Mouse (Mus musculus): Measurements from ENCODE around the gene Ccne1. TPM values are rescaled to one million over a fixed set of nuclear protein-coding genes. Genes with fewer than 3 reads are reported as not detected.

Gene Ccne1
- polyA plus RNA-seq (2016; fragmentation: Nextera tagmentation; extraction: Ambion mirVana) = 40.9 and 41.2 TPM in 2 replicates

GRCm38 (mm10) chr7:38107371-38108259, at the start of gene Ccne1:
TSS of gene Ccne1 (minus strand) at chr7:38107534.
- under 1% methylated on average over 91 of the region's 102 CpGs for WGBS
- peak; percentile 91 for ATAC-seq (ENCODE audit: low FRiP score, low read depth)
- peak within 1 kb of the TSS; percentile 83 for H3K4me3 ChIP-seq
- peaks cover 5% of the 10 kb centered on the region for H3K36me3 ChIP-seq
- peaks cover 19% of the 10 kb centered on the region for H3K4me1 ChIP-seq
- peak within 1 kb of the TSS; percentile 96 for H3K4me2 ChIP-seq (replicated peaks)
- no peaks in the 10 kb centered on the region for H3K9me3 ChIP-seq
- H3K9ac ChIP-seq = peak within 1 kb of the TSS; percentile 78
- H3K27me3 ChIP-seq (replicated peaks) = no peaks in the 10 kb centered on the region
- no peak within 1 kb of the TSS; the same call in 1 of the 2 replicates for H3K27ac ChIP-seq

- 90% methylated on average over 5 of the region's 5 CpGs for WGBS
- no peak overlapping the region for H3K4me2 ChIP-seq (replicated peaks)
- H3K9me3 ChIP-seq = no peaks in the 10 kb centered on the region
- H3K27ac ChIP-seq = no peak overlapping the region
- H3K36me3 ChIP-seq = no peaks in the 10 kb centered on the region
- no peak overlapping the region for H3K9ac ChIP-seq
- no peaks in the 10 kb centered on the region for H3K4me1 ChIP-seq
- no peak overlapping the region for H3K4me3 ChIP-seq
- H3K27me3 ChIP-seq (replicated peaks) = no peaks in the 10 kb centered on the region
- no peak for ATAC-seq (ENCODE audit: low FRiP score, low read depth)
Observed at GRCm38 (mm10) chr7:38155829-38156228, 48.5 kb upstream of the Ccne1 start.

- Histone ChIP-seq H3K27me3 (replicated peaks) (no peaks in the 10 kb centered on the region), H3K4me1 (no peaks in the 10 kb centered on the region), H3K4me3 (no peak overlapping the region)
Observed at GRCm38 (mm10) chr7:38152571-38152970, 45.2 kb upstream of the Ccne1 start.

GRCm38 (mm10) chr7:38151706-38152312, 44.5 kb upstream of the Ccne1 start:
- no peak for ATAC-seq (ENCODE audit: low FRiP score, low read depth)
- H3K27me3 ChIP-seq (replicated peaks) = no peaks in the 10 kb centered on the region
- 71% methylated on average over 13 of the region's 14 CpGs for WGBS

More at GRCm38 (mm10) chr7:38152571-38152970, 45.2 kb upstream of the Ccne1 start:
- Histone ChIP-seq H3K9me3 (peaks cover 2% of the 10 kb centered on the region; the same call in 1 of the 2 replicates), H3K4me2 (replicated peaks) (no peak overlapping the region), H3K27ac (no peak overlapping the region), H3K36me3 (no peaks in the 10 kb centered on the region), H3K9ac (no peak overlapping the region)
- ATAC-seq (ENCODE audit: low FRiP score, low read depth) = no peak
- 81% methylated on average over 3 of the region's 3 CpGs for WGBS

GRCm38 (mm10) chr7:38147477-38147876, 40.1 kb upstream of the Ccne1 start:
- no peak overlapping the region for H3K4me3 ChIP-seq
- no peaks in the 10 kb centered on the region for H3K27me3 ChIP-seq (replicated peaks)
- H3K9ac ChIP-seq = no peak overlapping the region
- H3K4me2 ChIP-seq (replicated peaks) = no peak overlapping the region
- H3K4me1 ChIP-seq = no peaks in the 10 kb centered on the region
- no peak overlapping the region for H3K27ac ChIP-seq
- H3K9me3 ChIP-seq = peaks cover 9% of the 10 kb centered on the region; the same call in 1 of the 2 replicates
- 91% methylated on average over 6 of the region's 6 CpGs for WGBS
- no peaks in the 10 kb centered on the region for H3K36me3 ChIP-seq
- no peak for ATAC-seq (ENCODE audit: low FRiP score, low read depth)

More at GRCm38 (mm10) chr7:38151706-38152312, 44.5 kb upstream of the Ccne1 start:
- Histone ChIP-seq H3K4me2 (replicated peaks) (no peak overlapping the region), H3K27ac (no peak overlapping the region), H3K9ac (no peak overlapping the region), H3K4me1 (no peaks in the 10 kb centered on the region), H3K9me3 (peaks cover 9% of the 10 kb centered on the region; the same call in 1 of the 2 replicates), H3K4me3 (no peak overlapping the region), H3K36me3 (no peaks in the 10 kb centered on the region)

GRCm38 (mm10) chr7:38141747-38142545, 34.6 kb upstream of the Ccne1 start:
- WGBS = 67% methylated on average over 13 of the region's 13 CpGs
- Histone ChIP-seq H3K36me3 (no peaks in the 10 kb centered on the region), H3K4me3 (no peak overlapping the region), H3K9ac (no peak overlapping the region), H3K27me3 (replicated peaks) (no peaks in the 10 kb centered on the region), H3K9me3 (peaks cover 1% of the 10 kb centered on the region; the same call in 1 of the 2 replicates), H3K4me1 (no peaks in the 10 kb centered on the region), H3K27ac (no peak overlapping the region), H3K4me2 (replicated peaks) (no peak overlapping the region)
- no peak for ATAC-seq (ENCODE audit: low FRiP score, low read depth)

- no peak overlapping the region for H3K4me2 ChIP-seq (replicated peaks)
- H3K4me3 ChIP-seq = no peak overlapping the region
- WGBS = 63% methylated on average over 9 of the region's 9 CpGs
- no peak overlapping the region for H3K27ac ChIP-seq
- ATAC-seq (ENCODE audit: low FRiP score, low read depth) = no peak
- no peaks in the 10 kb centered on the region for H3K4me1 ChIP-seq
- H3K9me3 ChIP-seq = no peaks in the 10 kb centered on the region
- H3K27me3 ChIP-seq (replicated peaks) = no peaks in the 10 kb centered on the region
- no peaks in the 10 kb centered on the region for H3K36me3 ChIP-seq
- no peak overlapping the region for H3K9ac ChIP-seq
Observed at GRCm38 (mm10) chr7:38140324-38140723, 33.0 kb upstream of the Ccne1 start.

GRCm38 (mm10) chr7:38134471-38134870, 27.1 kb upstream of the Ccne1 start:
- WGBS = 90% methylated on average over 5 of the region's 5 CpGs
- no peaks in the 10 kb centered on the region for H3K36me3 ChIP-seq
- no peaks in the 10 kb centered on the region for H3K9me3 ChIP-seq
- H3K27ac ChIP-seq = no peak overlapping the region
- H3K4me2 ChIP-seq (replicated peaks) = no peak overlapping the region
- H3K9ac ChIP-seq = no peak overlapping the region
- H3K27me3 ChIP-seq (replicated peaks) = no peaks in the 10 kb centered on the region
- no peak overlapping the region for H3K4me3 ChIP-seq
- peaks cover 9% of the 10 kb centered on the region; the same call in 1 of the 2 replicates for H3K4me1 ChIP-seq
- ATAC-seq (ENCODE audit: low FRiP score, low read depth) = no peak

GRCm38 (mm10) chr7:38131186-38131585, 23.9 kb upstream of the Ccne1 start:
- Histone ChIP-seq H3K27me3 (replicated peaks) (no peaks in the 10 kb centered on the region), H3K36me3 (no peaks in the 10 kb centered on the region), H3K9ac (no peak overlapping the region), H3K9me3 (no peaks in the 10 kb centered on the region), H3K4me3 (no peak overlapping the region), H3K27ac (no peak overlapping the region), H3K4me2 (replicated peaks) (no peak overlapping the region), H3K4me1 (peaks cover 10% of the 10 kb centered on the region; the same call in 1 of the 2 replicates)
- 36% methylated on average over 5 of the region's 5 CpGs for WGBS
- ATAC-seq (ENCODE audit: low FRiP score, low read depth) = peak; percentile 68; the same call in 1 of the 2 replicates

GRCm38 (mm10) chr7:38129986-38130729, 22.8 kb upstream of the Ccne1 start:
- H3K27ac ChIP-seq = no peak overlapping the region
- 0 out of 2 replicates have a peak overlapping the region, but pooled peaks have one; percentile 20 for H3K4me2 ChIP-seq (replicated peaks)
- no peaks in the 10 kb centered on the region for H3K9me3 ChIP-seq
- peak; percentile 30 for ATAC-seq (ENCODE audit: low FRiP score, low read depth)
- no peak overlapping the region for H3K4me3 ChIP-seq
- no peaks in the 10 kb centered on the region for H3K27me3 ChIP-seq (replicated peaks)
- H3K36me3 ChIP-seq = no peaks in the 10 kb centered on the region
- H3K9ac ChIP-seq = no peak overlapping the region
- WGBS = 50% methylated on average over 26 of the region's 26 CpGs
- H3K4me1 ChIP-seq = peaks cover 10% of the 10 kb centered on the region; the same call in 1 of the 2 replicates

GRCm38 (mm10) chr7:38129491-38129890, 22.2 kb upstream of the Ccne1 start:
- Histone ChIP-seq H3K36me3 (no peaks in the 10 kb centered on the region), H3K27ac (no peak overlapping the region), H3K4me2 (replicated peaks) (no peak overlapping the region), H3K9ac (no peak overlapping the region), H3K9me3 (no peaks in the 10 kb centered on the region), H3K4me1 (peaks cover 10% of the 10 kb centered on the region; the same call in 1 of the 2 replicates), H3K4me3 (no peak overlapping the region), H3K27me3 (replicated peaks) (no peaks in the 10 kb centered on the region)
- ATAC-seq (ENCODE audit: low FRiP score, low read depth) = no peak
- WGBS = 86% methylated on average over 6 of the region's 6 CpGs
